Mouse (Mus musculus) myocyte (in vitro differentiated cells): ENCODE data around the gene Shq1.

Experiments
- E2F4 ChIP-seq: IDR thresholded peaks from one replicate; pipeline ENCODE4 v1.6.1; 2011; ENCODE audit warnings: mild to moderate bottlenecking, control low read depth, moderate library complexity; ENCODE audit not compliant: insufficient read depth
- MAX ChIP-seq: IDR thresholded peaks from one replicate; pipeline ENCODE4 v1.6.1; 2011; ENCODE audit warnings: low read depth, mild to moderate bottlenecking, control low read depth
- POLR2A ChIP-seq: IDR thresholded peaks from one replicate; pipeline ENCODE4 v1.6.1; 2011; ENCODE audit warnings: low read depth, mild to moderate bottlenecking, control low read depth, moderate library complexity; ENCODE audit not compliant: insufficient read length

GRCm38 (mm10) chr6:100652535-100652934, 18.4 kb downstream of the Shq1 start:
- TF ChIP-seq POLR2A (no peak), E2F4 (no peak), MAX (no peak)
